Mouse (Mus musculus): ENCODE measurements around the gene Matn1. TPM values are rescaled to one million over a fixed set of nuclear protein-coding genes. Genes with fewer than 3 reads are reported as not detected.
A peak's percentile ranks its signal among the peaks of the same experiment; 100 is the strongest.

Matn1 gene
- total and polyA plus RNA-seq, 3 experiments, result 0.60 to 0.98 (median 0.79) TPM

DNA sequence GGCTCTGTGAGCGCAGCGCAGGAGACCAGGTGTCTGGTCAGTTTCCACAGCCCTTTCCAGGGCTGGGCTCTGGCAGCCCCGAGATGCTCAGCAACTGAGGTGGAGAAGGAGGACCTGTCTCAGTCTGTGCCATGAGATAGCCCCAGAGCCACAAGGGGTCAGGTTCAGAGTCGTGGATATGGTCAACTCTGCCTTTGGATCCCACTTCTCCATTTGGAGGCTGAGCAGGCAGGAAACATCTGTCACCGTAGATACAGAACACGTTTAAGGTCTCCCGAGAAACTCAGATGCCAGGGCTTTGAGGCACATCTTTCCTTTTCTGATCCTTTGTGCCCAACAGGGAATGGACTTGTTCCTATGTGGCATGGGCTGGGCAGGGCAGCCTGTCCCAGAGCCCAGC lies 594 bp downstream of the Matn1 start:
- ATAC-seq (ENCODE audit: extremely low read depth, insufficient number of reproducible peaks, low FRiP score, poor library complexity, severe bottlenecking), result no peak
- H3K4me1 ChIP-seq (ENCODE audit: insufficient read depth, low read depth, low read length), result peaks cover 61% of the 10 kb centered on the region
- no peaks in the 10 kb centered on the region for H3K9me3 ChIP-seq (replicated peaks)

DNA sequence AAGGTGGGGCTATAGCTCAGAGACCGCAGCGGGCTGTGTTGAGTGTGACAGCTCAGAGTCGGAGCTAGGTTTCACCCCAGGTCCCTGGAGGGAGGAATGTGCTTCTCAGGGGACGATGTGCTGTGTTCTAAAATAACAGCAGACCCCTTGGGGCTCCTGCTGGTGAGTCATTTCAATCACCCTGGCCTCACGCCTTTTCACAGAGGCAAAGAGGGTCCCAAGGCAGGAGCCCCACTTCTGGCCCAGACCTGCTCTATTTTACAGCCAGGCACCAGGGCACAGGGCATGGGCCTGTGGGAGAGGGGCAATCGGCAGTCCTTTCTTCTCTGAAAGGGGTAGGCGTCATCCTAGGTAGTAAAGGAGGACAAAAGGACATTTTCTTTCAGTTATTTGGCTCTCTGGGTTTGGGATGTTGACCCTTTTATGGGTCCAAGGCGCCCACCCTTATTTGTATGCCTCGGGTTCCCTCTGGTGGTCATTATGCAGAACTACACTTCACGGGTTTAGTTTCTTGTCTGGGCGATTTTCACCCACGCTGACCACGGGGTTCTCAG lies 3.0 kb downstream of the Matn1 start:
- ATAC-seq (ENCODE audit: extremely low read depth, insufficient number of reproducible peaks, low FRiP score, poor library complexity, severe bottlenecking) (no peak), DNase-seq (ENCODE audit: low spot score) (peak; percentile 41)
- Histone ChIP-seq H3K9me3 (replicated peaks) (no peaks in the 10 kb centered on the region), H3K4me3 (ENCODE audit: low read depth, low read length) (no peak overlapping the region), H3K36me3 (replicated peaks) (no peaks in the 10 kb centered on the region), H3K4me1 (ENCODE audit: insufficient read depth, low read depth, low read length) (peaks cover 50% of the 10 kb centered on the region), H3K27me3 (ENCODE audit: insufficient read depth, low read length) (peaks cover 66% of the 10 kb centered on the region)
- TF ChIP-seq POLR2AphosphoS5 (IDR thresholded peaks at IDR 0.05; ENCODE audit: insufficient replicate concordance, low read depth, low read length) (no peak), CTCF (IDR thresholded peaks at IDR 0.05; ENCODE audit: low read depth, low read length) (peak; percentile 67)

More for the DNA sequence above, 594 bp downstream of the Matn1 start:
- DNase-seq (ENCODE audit: low spot score), result no peak
- no peaks in the 10 kb centered on the region for H3K36me3 ChIP-seq (replicated peaks)
- TF ChIP-seq GATA1 (IDR thresholded peaks at IDR 0.05; ENCODE audit: borderline replicate concordance, low read length) (no peak), POLR2AphosphoS5 (IDR thresholded peaks at IDR 0.05; ENCODE audit: insufficient replicate concordance, low read depth, low read length) (no peak), CTCF (IDR thresholded peaks at IDR 0.05; ENCODE audit: low read depth, low read length) (no peak), GATA2 (IDR thresholded peaks at IDR 0.05; ENCODE audit: borderline replicate concordance, low read depth, low read length) (no peak), TAL1 (conservative IDR thresholded peaks at IDR 0.05; ENCODE audit: low read depth, low read length) (no peak)
- no peak overlapping the region; the same call in 1 of the 2 replicates for H3K4me3 ChIP-seq (ENCODE audit: low read depth, low read length)
- H3K27me3 ChIP-seq (ENCODE audit: insufficient read depth, low read length), result peaks cover 56% of the 10 kb centered on the region

DNA sequence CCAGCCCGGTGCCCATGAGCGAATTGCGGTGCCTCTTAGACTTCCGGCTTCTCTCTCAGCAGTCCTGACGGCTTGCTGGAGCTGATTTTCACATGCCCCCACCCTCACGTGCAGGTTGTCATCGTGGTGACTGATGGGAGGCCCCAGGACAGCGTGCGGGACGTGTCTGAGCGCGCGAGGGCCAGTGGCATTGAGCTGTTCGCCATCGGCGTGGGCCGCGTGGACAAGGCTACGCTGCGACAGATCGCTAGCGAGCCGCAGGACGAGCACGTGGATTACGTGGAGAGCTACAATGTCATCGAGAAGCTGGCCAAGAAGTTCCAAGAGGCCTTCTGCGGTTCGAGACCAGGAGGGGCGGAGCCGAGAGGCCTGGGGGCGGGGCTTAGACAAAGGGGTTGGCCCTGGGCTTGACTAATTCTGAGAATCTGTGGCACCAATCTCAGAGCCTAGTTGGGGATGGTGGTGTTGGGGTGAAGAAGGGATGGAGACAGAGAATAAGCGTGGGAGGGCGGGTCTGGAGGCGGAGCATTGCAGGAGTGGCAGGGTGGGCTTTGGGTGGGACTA lies 5.7 kb downstream of the Matn1 start:
- no peak for ATAC-seq (ENCODE audit: extremely low read depth, insufficient number of reproducible peaks, low FRiP score, poor library complexity, severe bottlenecking)
- TF ChIP-seq CTCF (IDR thresholded peaks at IDR 0.05; ENCODE audit: low read depth, low read length), result no peak
- TF ChIP-seq GATA2 (IDR thresholded peaks at IDR 0.05; ENCODE audit: borderline replicate concordance, low read depth, low read length), result no peak
- TF ChIP-seq TAL1 (conservative IDR thresholded peaks at IDR 0.05; ENCODE audit: low read depth, low read length), result no peak
- TF ChIP-seq GATA1 (IDR thresholded peaks at IDR 0.05; ENCODE audit: borderline replicate concordance, low read length), result no peak
- TF ChIP-seq POLR2AphosphoS5 (IDR thresholded peaks at IDR 0.05; ENCODE audit: insufficient replicate concordance, low read depth, low read length), result no peak
- peaks cover 42% of the 10 kb centered on the region for H3K27me3 ChIP-seq (ENCODE audit: insufficient read depth, low read length)

DNA sequence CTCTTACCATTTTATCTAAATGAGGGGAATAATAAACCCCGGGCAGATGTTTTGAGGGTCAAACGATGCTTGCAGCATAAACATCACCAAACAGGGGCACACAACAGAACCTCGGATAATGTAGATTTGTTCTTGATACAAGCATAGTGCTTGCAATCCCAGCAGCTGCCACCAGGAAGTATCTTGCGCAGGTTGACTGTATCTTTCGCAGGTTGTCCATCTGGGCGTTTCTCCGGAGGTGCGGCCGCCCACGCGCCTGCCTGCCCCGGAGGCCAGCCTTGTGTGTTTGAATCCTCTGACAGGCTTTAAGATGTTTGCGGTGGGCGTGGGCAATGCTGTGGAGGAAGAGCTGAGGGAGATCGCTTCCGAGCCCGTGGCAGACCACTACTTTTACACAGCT lies 8.3 kb downstream of the Matn1 start:
- DNase-seq (ENCODE audit: low spot score) (no peak), ATAC-seq (ENCODE audit: extremely low read depth, insufficient number of reproducible peaks, low FRiP score, poor library complexity, severe bottlenecking) (no peak)
- Histone ChIP-seq H3K36me3 (replicated peaks) (no peaks in the 10 kb centered on the region), H3K4me1 (ENCODE audit: insufficient read depth, low read depth, low read length) (peaks cover 11% of the 10 kb centered on the region), H3K27me3 (ENCODE audit: insufficient read depth, low read length) (peaks cover 34% of the 10 kb centered on the region), H3K9me3 (replicated peaks) (no peaks in the 10 kb centered on the region), H3K4me3 (ENCODE audit: low read depth, low read length) (no peak overlapping the region)
- no peak for TF ChIP-seq CTCF (IDR thresholded peaks at IDR 0.05; ENCODE audit: low read depth, low read length)
- no peak for TF ChIP-seq TAL1 (conservative IDR thresholded peaks at IDR 0.05; ENCODE audit: low read depth, low read length)
- no peak for TF ChIP-seq POLR2AphosphoS5 (IDR thresholded peaks at IDR 0.05; ENCODE audit: insufficient replicate concordance, low read depth, low read length)
- no peak for TF ChIP-seq GATA1 (IDR thresholded peaks at IDR 0.05; ENCODE audit: borderline replicate concordance, low read length)
- TF ChIP-seq GATA2 (IDR thresholded peaks at IDR 0.05; ENCODE audit: borderline replicate concordance, low read depth, low read length), result no peak

More for the DNA sequence above, 5.7 kb downstream of the Matn1 start:
- H3K9me3 ChIP-seq (replicated peaks), result no peaks in the 10 kb centered on the region
- no peaks in the 10 kb centered on the region for H3K36me3 ChIP-seq (replicated peaks)
- H3K4me3 ChIP-seq (ENCODE audit: low read depth, low read length), result no peak overlapping the region
- no peak for DNase-seq (ENCODE audit: low spot score)
- H3K4me1 ChIP-seq (ENCODE audit: insufficient read depth, low read depth, low read length), result peaks cover 30% of the 10 kb centered on the region

DNA sequence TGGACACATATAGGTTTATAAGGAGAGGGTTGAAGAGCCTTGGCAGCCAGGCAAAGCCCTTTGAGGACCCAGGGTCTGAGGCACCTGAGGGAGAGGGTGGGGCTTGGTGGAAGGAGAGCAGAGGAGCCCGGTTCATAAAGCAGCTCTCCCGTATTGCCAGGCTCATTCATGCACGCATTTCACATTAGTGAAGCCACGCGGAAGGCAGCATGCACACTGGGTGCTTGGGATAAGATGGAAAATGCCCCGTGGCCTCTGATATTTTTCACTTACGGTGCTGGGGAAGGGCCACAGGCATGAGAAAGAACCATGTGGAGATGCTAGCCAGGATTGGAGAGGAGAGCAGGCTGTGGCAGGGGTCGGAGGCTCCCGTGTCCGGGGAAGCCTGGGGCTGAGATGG lies 13.0 kb downstream of the Matn1 start:
- Histone ChIP-seq H3K36me3 (replicated peaks) (no peaks in the 10 kb centered on the region), H3K9me3 (replicated peaks) (no peaks in the 10 kb centered on the region), H3K27me3 (ENCODE audit: insufficient read depth, low read length) (peaks cover 17% of the 10 kb centered on the region), H3K4me3 (ENCODE audit: low read depth, low read length) (no peak overlapping the region), H3K4me1 (ENCODE audit: insufficient read depth, low read depth, low read length) (peaks cover 11% of the 10 kb centered on the region; the same call in 1 of the 2 replicates)
- DNase-seq (ENCODE audit: low spot score) (no peak), ATAC-seq (ENCODE audit: extremely low read depth, insufficient number of reproducible peaks, low FRiP score, poor library complexity, severe bottlenecking) (no peak)
- TF ChIP-seq POLR2AphosphoS5 (IDR thresholded peaks at IDR 0.05; ENCODE audit: insufficient replicate concordance, low read depth, low read length) (no peak), CTCF (IDR thresholded peaks at IDR 0.05; ENCODE audit: low read depth, low read length) (no peak), GATA1 (IDR thresholded peaks at IDR 0.05; ENCODE audit: borderline replicate concordance, low read length) (no peak), GATA2 (IDR thresholded peaks at IDR 0.05; ENCODE audit: borderline replicate concordance, low read depth, low read length) (no peak), TAL1 (conservative IDR thresholded peaks at IDR 0.05; ENCODE audit: low read depth, low read length) (no peak)

DNA sequence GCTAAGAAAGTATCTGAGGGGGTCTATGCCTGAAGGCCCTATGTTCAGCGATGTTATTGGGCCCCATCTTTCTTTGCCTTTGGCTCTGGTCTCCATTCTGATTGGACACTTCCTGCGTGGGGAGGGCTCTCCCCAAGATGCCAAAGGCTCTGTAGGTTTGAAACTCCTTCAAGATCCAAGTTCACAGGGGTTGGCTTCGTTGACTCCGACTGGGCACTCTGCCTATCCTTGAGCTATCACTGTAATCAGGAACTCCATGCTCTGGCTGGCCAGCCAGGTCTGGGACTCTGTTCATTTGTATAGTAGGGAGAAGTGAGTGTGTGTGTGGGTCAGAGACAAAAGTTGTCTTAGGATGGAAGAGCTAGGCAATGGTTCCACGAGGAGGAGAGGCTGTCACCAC lies 14.6 kb downstream of the Matn1 start:
- Histone ChIP-seq H3K4me3 (ENCODE audit: low read depth, low read length) (no peak overlapping the region), H3K4me1 (ENCODE audit: insufficient read depth, low read depth, low read length) (peaks cover 4% of the 10 kb centered on the region; the same call in 1 of the 2 replicates), H3K9me3 (replicated peaks) (no peaks in the 10 kb centered on the region), H3K27me3 (ENCODE audit: insufficient read depth, low read length) (peaks cover 19% of the 10 kb centered on the region), H3K36me3 (replicated peaks) (no peaks in the 10 kb centered on the region)
- no peak for TF ChIP-seq POLR2AphosphoS5 (IDR thresholded peaks at IDR 0.05; ENCODE audit: insufficient replicate concordance, low read depth, low read length)
- DNase-seq (ENCODE audit: low spot score), result no peak
- ATAC-seq (ENCODE audit: extremely low read depth, insufficient number of reproducible peaks, low FRiP score, poor library complexity, severe bottlenecking), result no peak

Data from G1E (cell line).